Mouse (Mus musculus): ENCODE results near the gene Abcb8.

Gene Abcb8

DNA sequence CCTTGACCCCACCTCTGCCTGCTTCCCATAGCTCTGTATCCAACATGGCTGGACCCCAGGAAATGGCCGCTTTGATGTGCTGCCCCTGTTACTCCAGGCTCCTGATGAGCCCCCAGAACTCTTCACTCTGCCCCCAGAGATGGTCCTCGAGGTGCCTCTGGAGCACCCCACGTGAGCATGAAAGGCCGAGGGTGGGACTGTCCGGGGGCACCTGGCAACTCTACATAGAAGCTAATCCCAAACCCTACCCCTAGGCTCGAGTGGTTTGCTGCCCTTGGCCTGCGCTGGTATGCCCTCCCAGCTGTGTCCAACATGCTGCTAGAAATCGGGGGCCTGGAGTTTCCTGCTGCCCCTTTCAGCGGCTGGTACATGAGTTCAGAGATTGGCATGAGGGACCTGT is 23.7 kb upstream of the Abcb8 start:
- DNase-seq (ENCODE audit: low spot score): no peak

DNA sequence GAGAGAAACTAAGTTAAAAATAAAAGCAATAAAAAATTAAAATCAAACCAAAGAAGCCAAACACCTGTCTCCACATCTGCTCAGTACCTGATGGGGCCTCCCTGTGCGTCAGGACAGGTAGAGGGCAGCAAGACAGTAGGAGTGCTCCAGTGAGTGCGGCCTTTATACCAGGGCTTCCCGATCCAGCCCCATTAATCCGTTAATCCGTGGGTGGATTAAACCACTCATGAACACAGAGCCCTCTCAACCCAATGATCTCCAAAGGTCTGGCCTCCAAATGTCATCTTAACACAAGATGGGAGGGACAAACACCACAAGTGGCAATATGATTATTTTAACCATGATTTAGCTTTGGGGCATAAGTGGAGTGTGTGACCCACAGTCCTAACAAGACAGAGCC is 19.7 kb upstream of the Abcb8 start:
- DNase-seq (ENCODE audit: low spot score): no peak

DNA sequence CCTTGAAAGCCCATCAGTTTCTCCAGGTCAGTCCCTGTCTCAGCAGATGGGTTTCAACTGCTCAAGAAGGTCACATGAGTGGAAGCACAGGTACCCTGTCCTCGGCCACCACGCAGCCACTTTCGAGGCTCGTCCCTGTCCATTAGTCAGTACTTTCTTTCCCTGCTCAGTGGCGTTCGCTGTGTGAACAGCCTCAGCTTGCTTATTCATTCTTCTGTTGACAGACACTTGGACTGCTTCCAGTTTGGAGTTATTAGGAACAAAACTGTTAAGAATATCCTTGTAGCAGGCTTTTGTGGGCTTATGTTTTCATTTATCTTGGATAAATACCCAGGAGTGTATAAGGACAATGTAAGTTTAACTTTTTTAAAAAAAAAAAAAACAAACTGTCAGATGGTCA is 19.2 kb upstream of the Abcb8 start:
- no peak for DNase-seq (ENCODE audit: low spot score)

DNA sequence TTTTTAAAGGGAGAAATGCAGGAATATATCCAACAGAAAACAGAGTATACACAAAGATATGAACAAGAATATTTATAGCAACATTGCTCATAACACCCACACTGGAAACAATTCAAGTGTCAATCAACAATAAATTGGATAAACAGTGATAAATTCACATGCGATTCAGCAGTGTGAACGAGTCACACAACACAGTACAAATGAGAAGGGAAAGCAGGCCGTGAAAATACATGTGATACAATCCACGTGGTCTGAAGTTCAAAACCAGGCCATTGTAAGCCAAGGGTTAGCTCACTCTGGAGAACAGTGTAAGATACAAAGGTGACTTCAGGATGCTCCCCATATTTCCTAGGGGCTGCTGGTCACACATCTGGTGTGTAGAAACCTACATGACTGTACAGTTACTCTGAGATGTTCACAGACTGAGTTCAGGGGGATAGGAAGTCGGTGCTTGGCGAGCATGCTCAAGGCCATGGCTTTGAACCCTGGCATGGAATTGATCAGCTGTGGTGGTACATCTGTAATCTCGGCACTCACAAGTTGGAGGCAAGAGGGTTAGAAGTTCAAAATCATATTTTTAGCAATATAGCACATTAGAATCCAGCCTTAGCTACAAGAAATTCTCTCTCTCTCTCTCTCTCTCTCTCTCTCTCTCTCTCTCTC is 18.7 kb upstream of the Abcb8 start:
- DNase-seq (ENCODE audit: low spot score): no peak

DNA sequence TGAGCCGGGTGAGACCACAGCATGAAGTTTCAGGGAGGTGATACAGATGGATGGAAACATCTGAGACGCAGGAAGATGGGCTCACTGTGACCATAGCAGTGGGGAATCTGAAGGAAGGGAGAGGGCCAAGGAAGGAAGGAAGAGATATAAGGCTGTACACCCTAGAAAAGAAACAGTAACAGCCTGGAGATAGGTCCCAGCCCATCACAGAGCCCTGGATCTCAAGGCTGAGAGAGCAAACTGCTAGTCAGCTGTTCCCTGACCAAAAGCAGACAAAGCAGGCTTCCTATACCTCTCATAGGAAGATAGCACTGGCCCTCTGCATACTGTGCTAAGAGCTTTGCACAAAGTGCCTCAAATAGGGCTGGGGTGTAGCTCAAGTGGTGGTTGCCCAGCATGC is 14.8 kb upstream of the Abcb8 start:
- no peak for DNase-seq (ENCODE audit: low spot score)

DNA sequence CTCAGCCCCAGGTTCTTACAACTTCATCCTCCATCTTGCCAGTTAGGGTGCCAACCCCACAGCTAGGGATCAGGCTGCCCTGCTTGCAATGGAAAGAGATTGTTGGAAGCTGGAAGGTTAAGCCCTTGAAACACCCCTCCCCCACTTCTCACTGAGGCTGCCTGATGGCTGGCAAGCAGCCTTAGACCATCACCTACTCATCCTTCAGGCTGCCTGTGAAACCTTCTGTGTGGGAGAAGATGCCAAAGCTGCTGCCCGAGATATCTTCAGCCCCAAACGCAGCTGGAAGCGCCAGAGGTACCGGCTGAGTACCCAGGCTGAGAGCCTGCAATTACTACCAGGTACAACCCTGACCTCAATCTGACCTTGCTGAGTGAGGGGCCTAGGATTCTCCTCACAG is 14.0 kb upstream of the Abcb8 start:
- no peak for DNase-seq (ENCODE audit: low spot score)

DNA sequence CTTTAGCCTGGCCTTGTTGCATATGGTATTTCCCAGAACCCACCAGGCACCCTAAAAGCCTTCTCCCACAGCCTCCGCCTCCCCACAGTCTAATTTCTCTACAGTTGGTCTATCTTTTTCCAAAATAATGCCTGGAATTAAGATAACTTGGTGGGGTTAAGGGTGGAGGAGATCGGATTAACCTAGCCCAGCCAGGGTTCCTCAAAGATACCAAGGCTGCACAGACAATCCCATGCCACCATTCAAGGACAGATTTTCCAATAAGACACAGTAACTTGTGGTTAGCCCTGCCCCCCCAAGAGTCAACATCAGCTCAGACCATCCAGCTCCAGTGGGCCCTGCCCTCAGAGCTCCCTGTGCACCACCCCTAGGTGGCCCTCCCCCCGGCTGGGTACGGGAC is 13.0 kb upstream of the Abcb8 start:
- DNase-seq (ENCODE audit: low spot score): no peak

DNA sequence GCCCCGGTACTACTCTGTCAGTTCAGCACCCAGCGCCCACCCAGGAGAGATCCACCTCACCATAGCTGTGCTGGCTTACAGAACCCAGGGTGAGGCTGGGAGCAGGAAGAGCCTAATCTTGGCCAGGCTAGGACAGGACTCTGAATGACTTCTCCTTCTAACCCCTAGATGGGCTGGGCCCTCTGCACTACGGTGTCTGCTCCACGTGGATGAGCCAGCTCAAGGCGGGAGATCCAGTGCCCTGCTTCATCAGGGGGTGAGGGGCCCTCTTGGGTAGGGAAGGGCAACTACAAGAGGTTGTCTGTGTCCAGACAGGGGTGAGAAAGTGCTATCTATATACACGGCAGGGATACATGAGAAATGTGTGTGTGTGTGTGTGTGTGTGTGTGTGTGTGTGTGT is 12.0 kb upstream of the Abcb8 start:
- DNase-seq (ENCODE audit: low spot score): no peak

DNA sequence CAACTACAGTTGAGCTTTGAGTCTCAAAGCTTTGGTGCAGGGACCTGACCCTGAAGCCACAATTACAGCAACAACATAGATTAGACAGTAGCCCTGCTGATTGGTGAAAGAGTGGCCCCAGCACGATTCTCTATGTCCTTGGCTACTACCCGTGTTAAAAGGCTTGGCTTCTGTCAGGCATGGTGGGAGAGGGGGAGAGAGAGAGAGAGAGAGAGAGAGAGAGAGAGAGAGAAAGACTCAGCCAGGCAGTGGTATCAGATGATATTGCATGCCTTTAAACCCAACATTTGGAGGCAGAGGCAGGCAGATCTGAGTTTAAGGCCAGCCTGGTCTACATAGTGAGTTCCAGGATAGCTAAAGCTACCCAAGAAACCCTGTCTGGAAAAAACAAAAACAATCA is 11.5 kb upstream of the Abcb8 start:
- DNase-seq (ENCODE audit: low spot score): no peak

DNA sequence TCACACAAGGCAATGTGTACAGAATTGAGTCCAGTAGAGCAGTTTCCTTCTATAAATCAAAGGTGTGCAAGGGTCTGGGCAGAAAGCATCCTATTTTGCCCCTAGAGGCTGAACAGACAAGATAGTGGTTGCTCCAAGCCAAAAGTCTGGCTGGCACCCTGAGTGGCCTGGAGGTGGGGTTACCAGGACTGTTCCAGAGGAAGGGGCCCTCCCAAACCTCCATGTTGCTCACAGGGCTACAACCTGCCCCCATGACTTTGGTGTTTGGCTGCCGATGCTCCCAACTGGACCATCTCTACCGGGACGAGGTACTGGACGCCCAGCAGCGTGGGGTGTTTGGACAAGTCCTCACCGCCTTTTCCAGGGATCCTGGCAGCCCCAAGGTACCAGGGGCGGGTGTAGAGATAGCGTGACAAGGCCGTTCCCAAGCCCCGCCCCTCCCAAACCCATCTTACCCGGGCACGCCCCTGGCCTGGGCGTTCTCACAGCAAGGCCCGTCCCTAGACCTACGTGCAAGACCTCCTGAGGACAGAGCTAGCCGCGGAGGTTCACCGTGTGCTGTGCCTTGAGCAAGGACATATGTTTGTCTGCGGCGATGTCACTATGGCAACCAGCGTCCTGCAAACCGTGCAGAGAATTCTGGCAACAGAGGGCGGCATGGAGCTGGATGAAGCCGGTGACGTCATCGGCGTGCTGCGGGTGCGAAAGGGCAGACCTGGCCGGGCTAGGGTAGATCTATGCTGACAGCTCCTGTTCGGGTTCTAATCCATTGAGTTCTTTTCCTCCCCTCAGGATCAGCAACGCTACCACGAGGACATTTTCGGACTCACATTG is 10.2 kb upstream of the Abcb8 start:
- peak; percentile 97 for DNase-seq (ENCODE audit: low spot score)

DNA sequence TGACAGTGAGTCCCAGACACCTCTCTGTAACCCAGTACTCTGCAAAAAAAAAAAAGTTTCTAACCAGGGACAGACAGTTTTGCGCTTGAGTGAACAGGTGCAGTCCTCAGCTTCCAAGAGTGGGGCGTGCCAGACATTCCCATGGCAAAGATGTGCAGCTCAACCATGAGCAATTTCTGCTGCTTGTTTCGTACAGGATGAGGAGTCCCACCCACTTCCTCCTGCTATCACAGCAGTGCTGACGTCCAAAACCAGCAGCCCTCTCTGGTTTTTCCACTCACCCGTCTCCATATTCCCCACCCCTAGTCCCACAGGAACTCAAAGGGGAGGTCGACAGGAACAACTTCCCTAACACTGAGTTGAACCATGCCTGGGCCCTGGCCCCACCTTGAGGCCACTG is 9.1 kb upstream of the Abcb8 start:
- DNase-seq (ENCODE audit: low spot score): no peak

DNA sequence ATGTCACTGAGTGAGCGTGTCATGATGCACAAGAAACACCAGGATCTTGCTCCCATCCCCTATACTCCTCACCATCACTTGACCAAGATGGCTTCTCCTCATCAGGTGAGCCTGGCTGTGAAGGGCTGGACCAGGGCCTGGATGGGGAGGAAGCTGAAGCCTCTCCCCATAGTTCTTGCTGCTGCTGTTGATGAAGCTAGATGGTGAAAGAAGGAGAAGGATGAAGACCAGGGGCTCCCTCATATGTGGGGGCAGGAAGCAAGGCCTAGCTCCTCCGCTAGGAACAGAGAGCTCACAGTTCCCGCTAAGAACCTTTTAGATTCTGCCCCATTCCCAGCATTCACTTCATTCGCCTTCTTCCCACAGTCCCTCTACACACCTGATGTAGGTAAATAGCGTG is 8.1 kb upstream of the Abcb8 start:
- DNase-seq (ENCODE audit: low spot score): no peak

DNA sequence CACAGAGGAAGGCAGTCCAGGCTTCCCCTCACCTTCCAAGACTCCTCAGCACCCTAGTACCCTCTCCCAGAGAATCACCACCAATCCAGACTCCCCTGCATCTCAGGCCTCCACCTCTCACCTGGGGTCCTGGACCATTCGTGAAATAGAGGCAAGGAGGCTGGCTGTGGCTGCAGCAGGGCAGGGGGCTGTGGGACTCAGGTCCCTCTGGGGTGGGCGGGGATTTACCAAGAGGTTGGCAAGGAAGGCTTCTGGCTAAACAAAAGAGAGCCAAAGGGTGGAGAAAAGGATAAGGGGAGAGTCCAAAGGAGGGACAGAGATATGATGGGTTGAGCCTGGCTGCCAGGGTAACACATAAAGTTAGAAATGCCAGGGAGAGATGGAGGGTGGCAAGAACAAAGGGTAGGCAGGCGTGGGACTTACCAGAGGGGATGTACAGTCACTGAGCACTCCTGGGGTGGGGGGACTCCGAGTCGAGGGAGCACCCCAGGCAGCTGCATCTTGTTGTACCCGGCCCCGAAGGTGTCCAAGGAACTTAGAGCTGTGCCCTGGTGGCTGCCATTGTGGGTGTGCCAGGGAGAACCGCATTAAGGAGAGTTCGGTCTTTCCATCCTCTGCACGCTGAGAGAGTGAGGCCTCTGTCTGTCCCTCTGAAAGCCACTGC is 7.4 kb upstream of the Abcb8 start:
- DNase-seq (ENCODE audit: low spot score): no peak

DNA sequence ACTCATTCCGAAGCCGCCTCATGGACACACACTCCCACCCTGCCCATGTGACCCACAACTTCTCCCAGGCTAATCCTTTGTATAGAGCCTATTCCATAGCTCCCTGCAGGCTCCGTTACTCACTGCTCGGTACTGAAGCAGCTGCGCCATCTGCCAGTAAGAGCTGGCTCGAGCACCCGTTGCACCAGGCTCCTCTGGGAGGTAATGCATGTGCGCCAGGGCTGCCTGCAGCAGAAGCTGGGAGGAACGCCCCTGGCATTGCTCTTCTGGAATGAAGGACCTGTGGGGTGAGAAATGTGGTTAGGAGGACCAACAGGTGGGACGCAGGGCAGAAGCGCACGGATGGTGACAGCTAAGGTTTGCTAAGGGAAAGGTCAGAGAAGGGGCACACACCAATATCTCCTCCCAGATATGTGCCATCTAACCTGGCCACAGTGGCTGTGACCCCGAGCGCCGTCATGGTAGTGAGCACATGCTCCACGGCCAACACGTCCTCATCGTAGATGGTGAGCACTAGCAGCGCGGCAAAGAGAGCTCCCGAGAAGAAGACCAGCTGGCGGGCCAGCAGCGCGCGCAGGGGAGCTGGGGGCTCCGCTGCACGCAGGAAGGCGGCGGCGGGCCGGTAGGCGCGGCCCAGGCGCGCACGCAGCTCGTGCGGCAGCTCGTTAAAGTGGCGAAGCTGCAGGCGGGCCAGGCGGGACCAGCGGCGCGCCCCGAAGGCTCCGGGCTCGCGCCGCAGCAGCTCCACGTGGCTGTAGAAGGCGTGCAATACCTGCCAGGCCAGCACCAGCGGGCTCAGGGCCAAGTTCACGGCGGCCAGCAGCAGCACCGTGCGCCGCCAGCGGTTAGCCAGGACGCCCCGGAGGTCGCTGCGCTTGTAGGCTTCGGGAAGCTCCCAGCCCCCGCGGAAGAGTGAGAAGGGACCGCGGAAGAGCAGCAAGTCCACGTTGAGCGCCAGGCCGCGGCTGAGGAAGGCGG is 5.9 kb upstream of the Abcb8 start:
- peak; percentile 72 for DNase-seq (ENCODE audit: low spot score)

DNA sequence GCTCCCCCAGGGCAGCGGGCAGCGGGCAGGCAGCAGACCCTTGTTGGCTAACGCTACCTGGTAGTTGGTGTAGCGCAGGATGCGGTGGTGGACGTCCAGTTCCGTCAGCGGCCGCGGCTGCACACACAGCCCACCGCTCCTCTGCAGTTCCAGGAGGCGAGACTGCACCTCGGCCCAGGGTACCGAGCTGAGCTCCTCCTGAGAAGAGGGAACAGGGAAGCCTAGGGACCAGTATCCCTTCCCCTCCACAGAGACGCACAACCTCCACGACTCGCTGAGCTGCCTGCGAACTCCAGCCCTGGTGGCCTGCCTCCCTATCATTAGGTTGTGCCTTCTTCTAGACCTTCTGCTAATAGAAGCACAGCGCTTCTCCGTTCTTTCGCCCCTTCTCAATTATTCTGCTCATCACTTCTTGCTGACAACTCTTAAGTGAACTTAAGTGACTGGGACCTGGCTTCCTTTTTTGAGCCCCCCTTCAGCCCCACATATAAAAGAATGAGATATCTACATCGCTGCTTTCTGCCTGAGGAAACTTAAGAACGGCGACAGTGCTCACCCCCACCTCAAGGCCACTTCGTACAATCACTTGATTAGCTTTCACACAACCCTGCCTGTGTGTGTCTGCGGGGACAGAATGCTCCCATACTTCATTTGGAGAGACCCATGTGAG is 5.1 kb upstream of the Abcb8 start:
- no peak for DNase-seq (ENCODE audit: low spot score)

DNA sequence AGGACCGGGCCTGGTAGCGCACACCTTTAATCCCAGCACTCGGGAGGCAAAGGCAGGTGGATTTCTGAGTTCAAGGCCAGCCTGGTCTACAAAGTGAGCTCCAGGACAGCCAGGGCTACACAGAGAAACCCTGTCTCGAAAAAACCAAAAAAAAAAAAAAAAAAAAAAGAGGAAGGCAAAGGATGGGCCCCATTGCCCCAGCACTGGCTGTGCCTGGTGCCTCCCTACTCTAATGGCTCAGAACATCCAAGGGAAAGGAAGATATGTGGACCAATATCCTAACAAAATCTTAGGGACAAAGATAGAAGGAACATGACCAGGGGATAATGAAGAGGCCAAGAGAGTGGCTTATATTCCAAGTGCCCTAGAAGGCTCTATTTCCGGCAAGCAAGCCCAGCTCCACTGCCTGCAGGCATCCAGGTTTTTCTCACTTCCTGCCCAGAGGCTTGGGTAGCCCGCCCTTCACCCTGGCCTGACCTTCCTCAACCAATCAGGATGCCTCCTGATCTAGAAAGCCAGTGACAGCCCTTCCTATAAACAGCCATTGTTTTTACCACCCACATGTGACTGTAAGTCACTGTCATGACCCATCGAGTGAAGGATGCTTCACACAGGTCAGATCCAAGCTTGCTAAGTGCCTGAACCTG is 4.3 kb upstream of the Abcb8 start:
- peak; percentile 69 for DNase-seq (ENCODE audit: low spot score)

DNA sequence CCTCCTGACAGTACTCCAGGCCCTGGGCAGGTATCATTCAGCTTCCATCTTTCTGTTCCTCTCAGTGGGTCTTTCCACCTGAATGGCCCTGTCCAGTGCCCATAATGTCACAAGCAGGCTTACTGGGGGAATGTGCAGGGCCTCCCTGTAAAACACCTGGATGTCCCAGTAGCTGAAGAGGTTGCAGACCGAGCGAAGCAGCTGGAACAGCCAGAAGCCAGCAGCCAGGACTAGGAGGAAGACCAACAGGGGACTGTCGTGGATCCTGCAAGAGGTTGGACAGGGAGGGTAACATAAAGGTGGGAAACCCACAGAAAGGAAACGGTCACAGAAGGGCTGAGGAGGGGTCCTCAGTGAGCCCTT is 3.8 kb upstream of the Abcb8 start:
- no peak for DNase-seq (ENCODE audit: low spot score)

DNA sequence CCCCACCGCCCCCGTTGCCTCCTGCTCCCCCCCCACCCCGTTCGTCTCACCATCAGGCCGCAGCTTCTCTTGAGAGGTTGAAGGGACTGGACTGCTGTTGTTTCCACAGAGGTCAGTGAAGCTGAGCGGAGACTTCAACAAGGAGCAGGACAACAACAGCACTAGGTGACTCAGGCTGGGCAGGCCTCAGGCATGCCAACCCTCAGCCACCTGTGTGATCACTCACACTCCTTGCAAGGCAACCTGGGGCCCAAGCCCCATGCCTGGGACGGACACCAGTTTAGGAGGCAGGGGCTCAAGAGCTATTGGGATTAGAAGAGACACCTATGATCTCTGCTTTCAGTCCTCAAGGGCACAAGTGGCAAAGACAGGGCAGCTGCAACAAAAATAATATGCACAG is 1.6 kb upstream of the Abcb8 start, which contains the start of gene Atg9b:
Gene Atg9b, minus strand, starts transcription at position 280 of the 400 bp plus-strand sequence.
- DNase-seq (ENCODE audit: low spot score): no peak

DNA sequence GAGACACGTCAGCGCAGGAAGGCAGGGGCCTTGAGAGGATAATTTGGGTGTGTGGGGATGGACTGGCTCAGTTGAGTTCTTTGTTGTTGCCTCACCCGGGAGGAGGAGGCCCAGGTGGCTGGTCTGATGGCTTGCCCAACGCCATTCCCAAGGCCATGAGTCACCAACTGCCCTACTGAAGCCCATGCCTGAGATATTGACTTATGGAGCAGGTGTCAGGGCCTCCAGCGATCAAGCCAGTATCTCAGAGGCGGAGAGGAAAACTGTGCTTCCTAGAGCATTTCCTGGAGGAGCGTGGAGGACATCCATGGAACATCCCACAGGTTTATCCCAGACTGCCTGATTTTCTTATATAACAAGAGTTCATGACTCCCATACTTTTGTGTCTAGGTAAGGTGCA is 739 bp upstream of the Abcb8 start:
- no peak for DNase-seq (ENCODE audit: low spot score)

DNA sequence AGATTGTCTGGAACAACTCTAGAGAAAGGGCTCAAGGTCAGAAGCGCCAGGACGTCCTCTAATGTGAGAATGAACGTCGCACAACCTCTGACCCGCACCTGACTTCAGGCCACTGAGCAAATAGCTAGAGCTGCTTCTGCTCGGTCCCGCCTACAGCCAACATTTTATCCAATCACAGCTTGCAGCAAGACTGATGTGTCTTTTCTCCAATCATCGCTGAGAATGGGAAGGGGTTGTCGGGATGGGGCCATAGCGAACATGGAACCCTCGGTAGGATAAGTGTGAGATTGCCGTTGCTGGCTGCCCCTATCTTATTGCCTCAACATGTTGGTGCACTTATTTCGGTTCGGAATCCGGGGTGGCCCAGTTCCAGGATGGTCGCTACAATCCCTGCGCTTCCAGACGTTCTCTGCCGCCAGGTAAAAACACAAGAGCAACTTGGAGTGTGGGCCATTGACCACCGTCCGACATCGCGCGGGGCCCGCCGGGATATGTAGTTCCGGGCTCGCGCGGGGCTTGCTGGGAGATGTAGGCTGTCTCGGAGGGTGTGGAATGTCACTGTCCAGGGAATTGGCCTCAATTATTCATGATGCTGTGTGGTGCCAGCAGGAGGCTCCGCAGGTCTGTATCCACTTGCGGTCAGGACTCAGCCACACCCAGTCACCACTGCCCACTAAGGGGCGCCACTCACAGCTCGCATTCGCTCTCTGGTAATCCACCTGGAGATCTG is 867 bp downstream of the Abcb8 start:
- peak; percentile 98 for DNase-seq (ENCODE audit: low spot score)

Data from embryo, embryonic 10.5 days (tissue).